Mouse (Mus musculus): ENCODE measurements around the gene Fbxl18. TPM values are rescaled to one million over a fixed set of nuclear protein-coding genes. Genes with fewer than 3 reads are reported as not detected.

Fbxl18 gene
- total and polyA plus RNA-seq, 3 experiments = 4.6 to 7.4 TPM; not detected in 1

DNA sequence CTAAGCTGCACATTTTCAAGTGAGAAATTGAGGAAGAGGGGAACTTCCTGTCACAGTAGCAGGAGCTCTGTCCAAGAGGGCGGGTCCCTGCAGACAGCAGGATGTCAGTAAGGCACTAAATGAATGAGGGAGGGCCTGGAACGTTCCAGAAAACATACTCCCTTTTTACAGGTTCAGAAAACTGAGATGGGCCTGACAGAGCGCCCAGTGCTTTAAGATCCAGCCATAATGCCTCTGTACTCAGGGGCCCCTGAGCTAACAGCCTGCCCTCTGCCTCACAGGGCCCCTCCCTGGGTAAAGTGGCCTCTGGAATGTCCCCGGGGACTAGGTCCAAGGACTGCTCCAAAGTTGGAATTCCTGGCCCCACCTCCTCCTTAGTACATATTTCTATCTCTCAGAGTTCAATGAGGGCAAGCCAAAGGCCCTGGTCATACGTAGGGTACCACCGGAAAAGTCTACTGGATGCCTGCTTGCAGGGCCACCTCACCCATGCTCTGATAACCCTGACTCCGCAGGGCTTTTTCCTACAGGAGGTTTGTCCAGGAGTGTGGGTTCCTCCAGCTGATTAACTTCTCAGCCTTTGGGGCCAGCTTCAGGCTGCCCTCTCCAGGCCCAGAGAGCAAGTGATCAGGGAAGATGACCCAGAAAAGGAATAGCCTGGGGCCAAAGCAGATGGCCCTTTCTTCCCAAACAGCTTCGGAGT, 14.5 kb upstream of the Fbxl18 start:
- peak; percentile 89 for DNase-seq (ENCODE audit: low read depth, low spot score)
- Histone ChIP-seq H3K36me3 (ENCODE audit: control insufficient read depth in 1 of 2, insufficient read depth in 2 of 2, low read length in 2 of 2) (peaks cover 3 to 31% of the 10 kb centered on the region in 2 experiments), H3K27ac (ENCODE audit: control insufficient read depth, low read depth, low read length) (peak overlapping the region; percentile 96), H3K9ac (ENCODE audit: control insufficient read depth, low read depth, low read length, poor library complexity, severe bottlenecking) (peak overlapping the region; percentile 72), H3K4me3 (ENCODE audit: control insufficient read depth in 1 of 2, insufficient read depth in 1 of 2, low read depth in 2 of 2, low read length in 2 of 2) (peak overlapping the region; percentile 11 to 12), H3K27me3 (ENCODE audit: control insufficient read depth in 1 of 2, insufficient read depth in 2 of 2, low read length in 2 of 2) (no peaks in the 10 kb centered on the region), H3K4me1 (ENCODE audit: control insufficient read depth in 1 of 2, insufficient read depth in 2 of 2, low read length in 2 of 2) (peaks cover 11 to 45% of the 10 kb centered on the region in 2 experiments), H3K79me2 (ENCODE audit: control insufficient read depth, insufficient read depth, low read length, poor library complexity) (peaks cover 15% of the 10 kb centered on the region), H3K9me3 (replicated peaks; ENCODE audit: insufficient read depth, low read length) (no peaks in the 10 kb centered on the region)
- TF ChIP-seq E2F4 (IDR thresholded peaks at IDR 0.05; ENCODE audit: borderline replicate concordance, low read depth, low read length) = no peak
- TF ChIP-seq MYC (IDR thresholded peaks at IDR 0.05; ENCODE audit: low read depth, low read length) = no peak; the same call in 1 of the 2 replicates
- no peak for TF ChIP-seq ZMIZ1 (IDR thresholded peaks at IDR 0.05; ENCODE audit: low read depth, low read length)
- TF ChIP-seq HCFC1 (IDR thresholded peaks at IDR 0.05; ENCODE audit: low read depth, low read length) = no peak
- TF ChIP-seq SIN3A (IDR thresholded peaks at IDR 0.05; ENCODE audit: low read length) = peak; percentile 24; the same call in 1 of the 2 replicates
- 0 out of 2 replicates have a peak, but pooled peaks have one; percentile 7 for TF ChIP-seq ELF1 (IDR thresholded peaks at IDR 0.05; ENCODE audit: low read depth, low read length)
- TF ChIP-seq CHD1 (IDR thresholded peaks at IDR 0.05; ENCODE audit: low read depth, low read length) = no peak
- TF ChIP-seq BHLHE40 (IDR thresholded peaks at IDR 0.05; ENCODE audit: borderline replicate concordance, low read depth, low read length) = no peak
- 0 out of 2 replicates have a peak, but pooled peaks have one; percentile 12 for TF ChIP-seq MXI1 (IDR thresholded peaks at IDR 0.05; ENCODE audit: low read depth, low read length)
- no peak for TF ChIP-seq RCOR1 (IDR thresholded peaks at IDR 0.05; ENCODE audit: low read depth, low read length)
- peak; percentile 12 to 68; a peak in 2 of 4 replicates for TF ChIP-seq POLR2A (IDR thresholded peaks at IDR 0.05; ENCODE audit: control insufficient read depth in 1 of 2, insufficient read depth in 1 of 2, low read depth in 1 of 2, low read length in 2 of 2, poor library complexity in 1 of 2)
- TF ChIP-seq SMC3 (IDR thresholded peaks at IDR 0.05; ENCODE audit: low read depth, low read length) = no peak
- no peak for TF ChIP-seq ZC3H11A (IDR thresholded peaks at IDR 0.05; ENCODE audit: low read depth, low read length)
- no peak for TF ChIP-seq MYB (IDR thresholded peaks at IDR 0.05; ENCODE audit: low read depth, low read length)
- TF ChIP-seq ETS1 (IDR thresholded peaks at IDR 0.05; ENCODE audit: low read depth, low read length) = no peak
- no peak for TF ChIP-seq MAFK (IDR thresholded peaks at IDR 0.05; ENCODE audit: borderline replicate concordance, low read depth, low read length)
- TF ChIP-seq ZKSCAN1 (IDR thresholded peaks at IDR 0.05; ENCODE audit: low read depth, low read length) = no peak
- 0 out of 2 replicates have a peak, but pooled peaks have one; percentile 25 for TF ChIP-seq TBP (IDR thresholded peaks at IDR 0.05; ENCODE audit: low read depth, low read length)
- no peak for TF ChIP-seq GABPA (IDR thresholded peaks at IDR 0.05; ENCODE audit: low read depth, low read length)
- peak; percentile 31; the same call in 1 of the 2 replicates for TF ChIP-seq NELFE (IDR thresholded peaks at IDR 0.05; ENCODE audit: low read depth, low read length)
- no peak for TF ChIP-seq CTCF (IDR thresholded peaks at IDR 0.05 in 2 of 3, conservative IDR thresholded peaks at IDR 0.05 in 1 of 3; ENCODE audit: control insufficient read depth in 1 of 3, insufficient read depth in 1 of 3, low read depth in 2 of 3, low read length in 3 of 3, poor library complexity in 1 of 3, severe bottlenecking in 1 of 3)
- no peak for TF ChIP-seq MAX (IDR thresholded peaks at IDR 0.05; ENCODE audit: low read length)
- no peak for TF ChIP-seq ZNF384 (IDR thresholded peaks at IDR 0.05; ENCODE audit: low read depth, low read length)
- TF ChIP-seq KAT2A (conservative IDR thresholded peaks at IDR 0.05; ENCODE audit: low read depth, low read length) = no peak
- no peak for TF ChIP-seq CHD2 (IDR thresholded peaks at IDR 0.05; ENCODE audit: low read length)
- no peak for TF ChIP-seq MAZ (IDR thresholded peaks at IDR 0.05; ENCODE audit: low read depth, low read length)
- TF ChIP-seq USF1 (IDR thresholded peaks at IDR 0.05; ENCODE audit: low read depth, low read length) = no peak
- TF ChIP-seq POLR2AphosphoS2 (IDR thresholded peaks at IDR 0.05; ENCODE audit: low read length) = no peak
- TF ChIP-seq USF2 (IDR thresholded peaks at IDR 0.05; ENCODE audit: borderline replicate concordance in 1 of 2, insufficient read depth in 1 of 2, low read depth in 1 of 2, low read length in 2 of 2) = no peak
- no peak for TF ChIP-seq TAL1 (IDR thresholded peaks at IDR 0.05; ENCODE audit: low read length)
- TF ChIP-seq NRF1 (IDR thresholded peaks at IDR 0.05; ENCODE audit: insufficient read depth, low read depth, low read length, poor library complexity, severe bottlenecking) = no peak
